Mouse (Mus musculus) kidney, embryonic 16.5 days (tissue): Measurements from ENCODE around the gene Cx3cr1. TPM values are rescaled to one million over a fixed set of nuclear protein-coding genes. Genes with fewer than 3 reads are reported as not detected.

Source experiments
- ATAC-seq: fragments of 200-750 bp; cut with Nextera tagmentation; 2 replicates; pipeline ENCODE4 v1.8.0; 2017; ENCODE audit warnings: moderate TSS enrichment; ENCODE audit not compliant: low FRiP score, low TSS enrichment
- H3K27ac ChIP-seq: fragments of 300-500 bp; sonication (generic); 2 replicates; pipeline ENCODE4 v1.5.1; 2014; ENCODE audit warnings: low read length
- H3K27me3 ChIP-seq: fragments of 300-500 bp; sonication (generic); 2 replicates; pipeline ENCODE4 v1.6.1; 2014; ENCODE audit warnings: low read length, control low read depth, mixed read lengths; ENCODE audit not compliant: insufficient read depth
- H3K36me3 ChIP-seq: fragments of 300-500 bp; sonication (generic); 2 replicates; pipeline ENCODE4 v1.6.1; 2014; ENCODE audit warnings: low read length, control low read depth, mixed read lengths; ENCODE audit not compliant: insufficient read depth
- H3K4me1 ChIP-seq: fragments of 300-500 bp; sonication (generic); 2 replicates; pipeline ENCODE4 v1.6.1; 2014; ENCODE audit warnings: low read length, control low read depth, mixed read lengths; ENCODE audit not compliant: insufficient read depth
- H3K4me2 ChIP-seq: fragments of 300-500 bp; sonication (generic); replicated peaks from 2 replicates; pipeline ENCODE4 v1.6.1; 2014; ENCODE audit warnings: low read depth, low read length
- H3K4me3 ChIP-seq: fragments of 300-500 bp; sonication (generic); 2 replicates; pipeline ENCODE4 v1.5.1; 2014; ENCODE audit warnings: mild to moderate bottlenecking, low read length
- H3K9ac ChIP-seq: fragments of 300-500 bp; sonication (generic); replicated peaks from 2 replicates; pipeline ENCODE4 v1.6.1; 2014; ENCODE audit warnings: low read length
- H3K9me3 ChIP-seq: fragments of 300-500 bp; sonication (generic); 2 replicates; pipeline ENCODE4 v1.6.1; 2016; ENCODE audit warnings: low read length, control low read depth
- WGBS: fragments of 180-500 bp; shearing (Covaris S2); extraction: QIAGEN DNeasy Blood & Tissue Kit; methylation state at CpG from one replicate; pipeline ENCODE4 v1.1.7; 2014; 5-methylcytosine and 5-hydroxymethylcytosine counted together
- polyA plus RNA-seq: library from polyadenylated mRNA; unstranded; fragments of >200 nt; fragmentation: Nextera tagmentation; extraction: Ambion mirVana; gene quantifications from 2 replicates; pipeline ENCODE4 v1.2.1, GENCODE M21; 2015

The Cx3cr1 gene
- polyA plus RNA-seq, 1 experiment from 2014 or later, result 5.3 TPM

DNA sequence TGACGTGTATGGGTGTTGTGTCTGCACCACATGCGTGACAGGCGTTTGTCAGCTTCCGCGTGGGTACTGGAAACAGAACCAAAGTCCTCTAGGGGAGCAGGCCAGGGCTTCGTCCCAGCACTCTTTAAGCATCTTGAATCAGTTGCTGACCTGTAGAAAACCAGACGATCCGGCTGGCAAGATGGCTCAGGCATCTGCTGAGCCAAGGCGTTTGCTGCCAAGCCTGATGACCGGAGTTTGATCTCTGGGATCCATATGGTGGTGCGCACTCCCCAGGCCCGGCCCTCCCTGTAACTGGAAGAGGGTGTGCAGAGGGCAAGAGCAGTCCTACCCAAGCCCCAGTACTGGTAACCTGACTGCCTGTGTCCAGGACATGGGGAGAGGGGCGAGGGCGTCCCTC, 127.8 kb downstream of the Cx3cr1 start:
- H3K4me1 ChIP-seq, result peaks cover 10% of the 10 kb centered on the region
- no peak overlapping the region for H3K27ac ChIP-seq
- ATAC-seq, result no peak
- H3K4me3 ChIP-seq, result no peak overlapping the region
- no peaks in the 10 kb centered on the region for H3K27me3 ChIP-seq
- H3K36me3 ChIP-seq, result no peaks in the 10 kb centered on the region
- WGBS, result 85% methylated on average over 14 of the region's 14 CpGs
- H3K9ac ChIP-seq, result no peak overlapping the region
- no peaks in the 10 kb centered on the region for H3K9me3 ChIP-seq
- H3K4me2 ChIP-seq, result no peak overlapping the region

- H3K27me3 ChIP-seq, result no peaks in the 10 kb centered on the region
- ATAC-seq, result no peak
- no peak overlapping the region for H3K27ac ChIP-seq
- H3K4me1 ChIP-seq, result peaks cover 13% of the 10 kb centered on the region
- WGBS, result 70% methylated on average over 5 of the region's 5 CpGs
- no peak overlapping the region for H3K9ac ChIP-seq
- H3K4me3 ChIP-seq, result no peak overlapping the region
- H3K36me3 ChIP-seq, result no peaks in the 10 kb centered on the region
- no peak overlapping the region for H3K4me2 ChIP-seq
- H3K9me3 ChIP-seq, result no peaks in the 10 kb centered on the region
These were observed 128.3 kb downstream of the Cx3cr1 start for GRCm38 (mm10) chr9:119941407-119941806.

- Histone ChIP-seq H3K4me1 (peaks cover 17% of the 10 kb centered on the region), H3K4me2 (no peak overlapping the region), H3K9me3 (no peaks in the 10 kb centered on the region), H3K36me3 (no peaks in the 10 kb centered on the region), H3K4me3 (no peak overlapping the region), H3K27me3 (no peaks in the 10 kb centered on the region), H3K9ac (no peak overlapping the region), H3K27ac (no peak overlapping the region)
- WGBS, result 33% methylated on average over 10 of the region's 10 CpGs
- ATAC-seq, result no peak
These were observed 130.0 kb downstream of the Cx3cr1 start for GRCm38 (mm10) chr9:119939646-119940045.

DNA sequence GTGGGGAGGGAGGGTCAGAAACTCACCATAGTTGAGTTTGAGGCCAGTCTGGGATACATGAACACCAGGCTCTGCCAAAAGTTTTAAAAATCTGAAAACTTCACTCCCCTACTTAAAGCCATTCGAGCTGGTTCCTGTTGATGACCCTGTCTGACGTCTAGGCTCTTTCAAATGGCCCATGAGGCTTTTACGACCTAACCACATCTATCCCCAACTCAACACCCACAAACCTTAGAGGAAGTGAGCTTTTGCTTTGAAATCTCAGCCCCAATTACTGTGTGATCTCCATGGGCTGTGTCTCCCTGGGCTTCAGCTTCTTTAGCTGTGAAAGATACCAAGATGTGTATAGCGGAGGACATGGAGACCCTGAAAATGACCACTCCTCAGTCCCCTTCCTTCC, 131.2 kb downstream of the Cx3cr1 start:
- H3K4me2 ChIP-seq, result no peak overlapping the region
- no peaks in the 10 kb centered on the region for H3K9me3 ChIP-seq
- no peak for ATAC-seq
- H3K4me1 ChIP-seq, result peaks cover 17% of the 10 kb centered on the region
- no peaks in the 10 kb centered on the region for H3K27me3 ChIP-seq
- H3K27ac ChIP-seq, result no peak overlapping the region
- WGBS, result 62% methylated on average over 4 of the region's 4 CpGs
- no peaks in the 10 kb centered on the region for H3K36me3 ChIP-seq
- no peak overlapping the region for H3K4me3 ChIP-seq
- H3K9ac ChIP-seq, result no peak overlapping the region

- H3K9me3 ChIP-seq, result no peaks in the 10 kb centered on the region
- no peaks in the 10 kb centered on the region for H3K27me3 ChIP-seq
- peak within 1 kb of the TSS; percentile 80 for H3K27ac ChIP-seq
- peak; percentile 96 for ATAC-seq
- peaks cover 6% of the 10 kb centered on the region for H3K36me3 ChIP-seq
- peak within 1 kb of the TSS; percentile 88 for H3K9ac ChIP-seq
- H3K4me3 ChIP-seq, result peak within 1 kb of the TSS; percentile 79
- H3K4me1 ChIP-seq, result peaks cover 17% of the 10 kb centered on the region
- peak within 1 kb of the TSS; percentile 86 for H3K4me2 ChIP-seq
- 2% methylated on average over 40 of the region's 40 CpGs for WGBS
These were observed 132.5 kb downstream of the Cx3cr1 start, which contains the start of the genes Gorasp1 and Ttc21a for GRCm38 (mm10) chr9:119937005-119937773. Gorasp1 (minus strand) TSS chr9:119937565. Ttc21a (plus strand) TSS chr9:119937606.

DNA sequence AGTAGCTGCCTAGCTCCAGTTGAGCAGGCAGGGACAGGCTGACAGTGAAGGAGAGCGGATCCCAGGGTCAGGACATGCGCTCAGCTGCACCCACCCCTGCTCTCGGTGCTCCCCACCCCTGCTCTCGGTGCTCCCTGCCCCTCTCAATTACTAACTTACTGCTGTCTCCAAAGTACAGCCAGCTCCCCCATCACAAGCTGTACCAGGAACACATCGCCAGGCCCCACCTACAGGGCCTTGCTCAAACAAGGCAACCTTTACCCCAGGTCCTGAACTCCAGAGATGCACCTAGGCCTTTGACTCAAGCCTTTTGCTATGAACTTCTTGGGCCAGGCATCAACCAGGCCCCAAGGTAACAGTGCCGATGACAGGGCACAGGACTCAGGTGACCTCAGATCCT, 136.0 kb downstream of the Cx3cr1 start:
- 95% methylated on average over 6 of the region's 6 CpGs for WGBS
- H3K27ac ChIP-seq, result no peak overlapping the region

GRCm38 (mm10) chr9:119932358-119932757, 137.3 kb downstream of the Cx3cr1 start:
- Histone ChIP-seq H3K36me3 (peaks cover 40% of the 10 kb centered on the region), H3K9ac (no peak overlapping the region), H3K4me1 (peaks cover 8% of the 10 kb centered on the region), H3K27ac (no peak overlapping the region), H3K27me3 (no peaks in the 10 kb centered on the region), H3K9me3 (no peaks in the 10 kb centered on the region), H3K4me3 (no peak overlapping the region), H3K4me2 (no peak overlapping the region)
- 86% methylated on average over 12 of the region's 12 CpGs for WGBS
- no peak for ATAC-seq

More for the DNA sequence above, 136.0 kb downstream of the Cx3cr1 start:
- H3K9me3 ChIP-seq, result no peaks in the 10 kb centered on the region
- no peak overlapping the region for H3K4me2 ChIP-seq
- no peaks in the 10 kb centered on the region for H3K27me3 ChIP-seq
- no peak overlapping the region for H3K9ac ChIP-seq
- peaks cover 29% of the 10 kb centered on the region for H3K36me3 ChIP-seq
- H3K4me3 ChIP-seq, result no peak overlapping the region
- peaks cover 13% of the 10 kb centered on the region for H3K4me1 ChIP-seq
- no peak for ATAC-seq

GRCm38 (mm10) chr9:119926497-119926896, 143.2 kb downstream of the Cx3cr1 start:
- no peak overlapping the region for H3K9ac ChIP-seq
- WGBS, result 77% methylated on average over 5 of the region's 5 CpGs
- 0 out of 2 replicates have a peak, but pooled peaks have one; percentile 39 for ATAC-seq
- H3K36me3 ChIP-seq, result peaks cover 75% of the 10 kb centered on the region
- H3K4me3 ChIP-seq, result no peak overlapping the region
- no peaks in the 10 kb centered on the region for H3K4me1 ChIP-seq
- H3K27me3 ChIP-seq, result no peaks in the 10 kb centered on the region
- H3K27ac ChIP-seq, result peak overlapping the region; percentile 55
- H3K9me3 ChIP-seq, result no peaks in the 10 kb centered on the region
- no peak overlapping the region for H3K4me2 ChIP-seq

GRCm38 (mm10) chr9:119925729-119926128, 143.9 kb downstream of the Cx3cr1 start:
- no peak overlapping the region for H3K9ac ChIP-seq
- 0 out of 2 replicates have a peak overlapping the region, but pooled peaks have one; percentile 36 for H3K27ac ChIP-seq
- no peaks in the 10 kb centered on the region for H3K9me3 ChIP-seq
- H3K27me3 ChIP-seq, result no peaks in the 10 kb centered on the region
- H3K4me2 ChIP-seq, result no peak overlapping the region
- H3K4me1 ChIP-seq, result no peaks in the 10 kb centered on the region
- 62% methylated on average over 8 of the region's 8 CpGs for WGBS
- ATAC-seq, result no peak
- H3K4me3 ChIP-seq, result no peak overlapping the region
- H3K36me3 ChIP-seq, result peaks cover 76% of the 10 kb centered on the region

DNA sequence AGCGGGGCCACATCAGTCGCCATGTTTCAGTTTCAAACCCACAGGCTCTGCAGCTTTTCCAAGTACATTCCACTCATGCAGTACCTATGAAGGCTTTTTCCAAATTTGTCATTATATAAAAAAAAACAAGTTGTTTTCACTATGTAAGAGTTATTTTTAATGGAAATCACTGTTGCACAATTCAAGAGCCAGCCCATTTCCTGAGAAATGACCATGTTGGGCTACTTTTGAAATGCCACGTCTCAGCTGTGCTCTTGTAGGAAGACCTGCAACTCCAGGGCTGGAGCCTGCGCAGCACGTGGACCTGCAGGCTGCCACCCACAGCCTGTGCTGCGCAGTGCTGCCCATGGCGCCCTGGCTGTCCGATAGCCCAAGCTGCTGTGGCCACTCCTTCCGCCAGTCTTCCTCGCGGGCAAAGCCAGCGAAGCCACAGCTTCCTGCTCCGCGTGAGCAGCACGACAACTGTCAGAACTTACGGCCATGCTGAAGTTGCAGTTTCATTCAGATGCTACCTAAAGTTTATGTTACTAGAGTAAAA, 144.5 kb downstream of the Cx3cr1 start:
- Histone ChIP-seq H3K27me3 (no peaks in the 10 kb centered on the region), H3K27ac (no peak overlapping the region), H3K4me1 (no peaks in the 10 kb centered on the region), H3K4me2 (no peak overlapping the region), H3K9me3 (no peaks in the 10 kb centered on the region), H3K4me3 (no peak overlapping the region), H3K36me3 (peaks cover 77% of the 10 kb centered on the region), H3K9ac (no peak overlapping the region)
- ATAC-seq, result no peak
- 90% methylated on average over 16 of the region's 16 CpGs for WGBS
